Mouse (Mus musculus): ENCODE data around the gene Ankrd27.

DNA sequence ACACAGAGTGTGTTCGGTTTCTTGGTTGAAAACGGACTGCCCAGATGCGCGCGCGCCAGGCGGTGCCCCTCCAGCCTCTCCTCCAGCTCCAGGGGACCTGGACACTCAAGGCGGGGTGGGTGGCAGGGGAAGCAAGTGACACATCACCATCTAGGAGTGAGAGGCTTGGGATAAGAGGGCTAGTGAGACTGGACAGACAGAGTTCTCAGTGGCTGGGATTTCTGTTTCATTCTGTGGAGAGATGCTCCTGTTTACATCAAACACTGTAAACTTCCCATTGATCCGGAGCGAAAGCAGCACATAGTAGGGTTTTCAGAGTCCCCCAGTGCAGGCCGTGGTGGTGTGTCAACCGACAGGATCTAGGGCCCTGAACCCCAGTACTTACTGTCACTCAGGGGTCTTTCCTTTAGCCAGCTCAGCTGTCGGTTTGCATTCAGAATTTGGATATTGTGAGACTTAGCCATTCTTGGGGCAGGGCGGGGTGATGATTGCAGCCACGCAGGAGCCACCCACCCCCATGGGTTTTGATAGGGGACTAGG is 932 bp downstream of the Ankrd27 start:
- TF ChIP-seq CTCF (conservative IDR thresholded peaks at IDR 0.05; ENCODE audit: low read length) (no peak), POU5F1 (IDR thresholded peaks at IDR 0.05; ENCODE audit: borderline replicate concordance, low read length) (no peak), NANOG (IDR thresholded peaks at IDR 0.05; ENCODE audit: borderline replicate concordance, low read length) (no peak)

Data from E14TG2a.4 (cell line).